Mouse (Mus musculus) erythroblast, embryonic 14.5 days (primary cell): ENCODE data around the gene Nradd. TPM values are rescaled to one million over a fixed set of nuclear protein-coding genes. Genes with fewer than 3 reads are reported as not detected.
A peak's percentile ranks its signal among the peaks of the same experiment; 100 is the strongest.

Source experiments
- H3K27me3 ChIP-seq: 2 replicates; pipeline ENCODE4 v1.6.1; 2012; ENCODE audit warnings: inconsistent platforms; ENCODE audit not compliant: control insufficient read depth
- H3K36me3 ChIP-seq: 2 replicates; pipeline ENCODE4 v1.6.1; 2012; ENCODE audit warnings: mild to moderate bottlenecking, inconsistent platforms; ENCODE audit not compliant: control insufficient read depth
- H3K4me1 ChIP-seq: 2 replicates; pipeline ENCODE4 v1.6.1; 2012; ENCODE audit warnings: inconsistent platforms; ENCODE audit not compliant: control insufficient read depth
- H3K4me3 ChIP-seq: replicated peaks from 2 replicates; pipeline ENCODE3; 2012; ENCODE audit warnings: moderate library complexity, mild to moderate bottlenecking, inconsistent platforms
- H3K9me3 ChIP-seq: 2 replicates; pipeline ENCODE4 v1.6.1; 2012; ENCODE audit warnings: low read length, inconsistent platforms, mixed read lengths; ENCODE audit not compliant: control insufficient read depth
- GATA1 ChIP-seq: IDR thresholded peaks from 2 replicates; pipeline ENCODE4 v1.6.1; 2012; ENCODE audit warnings: low read length, inconsistent platforms, mixed read lengths
- TAL1 ChIP-seq: IDR thresholded peaks from 3 replicates; pipeline ENCODE4 v1.6.1; 2012; ENCODE audit warnings: low read length, inconsistent platforms, mixed read lengths
- polyA plus RNA-seq: library from polyadenylated mRNA; stranded (reverse); fragments of >175 nt; gene quantifications from 2 replicates; pipeline ENCODE4 v1.2.3, GENCODE M21; 2012

The Nradd gene
- polyA plus RNA-seq, 1 experiment: 0.05 TPM

- H3K4me1 ChIP-seq: peaks cover 56% of the 10 kb centered on the region
Observed at GRCm38 (mm10) chr9:110653655-110654461, 29.6 kb upstream of the Nradd start, which contains the start of gene Nbeal2. Nbeal2 (minus strand) TSS chr9:110654161.

GRCm38 (mm10) chr9:110652963-110653654, 28.9 kb upstream of the Nradd start:
- Histone ChIP-seq H3K4me3 (peak overlapping the region; percentile 75), H3K36me3 (peaks cover 4% of the 10 kb centered on the region), H3K27me3 (peaks cover 37% of the 10 kb centered on the region), H3K4me1 (peaks cover 52% of the 10 kb centered on the region), H3K9me3 (no peaks in the 10 kb centered on the region)
- TF ChIP-seq TAL1: no peak
- TF ChIP-seq GATA1: no peak

More at GRCm38 (mm10) chr9:110653655-110654461, 29.6 kb upstream of the Nradd start, which contains the start of gene Nbeal2:
- Histone ChIP-seq H3K4me3 (peak within 1 kb of the TSS; percentile 75), H3K9me3 (no peaks in the 10 kb centered on the region), H3K27me3 (peaks cover 37% of the 10 kb centered on the region), H3K36me3 (peaks cover 4% of the 10 kb centered on the region)
- TF ChIP-seq GATA1 (no peak), TAL1 (no peak)

- Histone ChIP-seq H3K4me1 (peaks cover 42% of the 10 kb centered on the region), H3K36me3 (no peaks in the 10 kb centered on the region), H3K9me3 (no peaks in the 10 kb centered on the region), H3K27me3 (peaks cover 37% of the 10 kb centered on the region), H3K4me3 (no peak overlapping the region)
- TF ChIP-seq TAL1 (no peak), GATA1 (no peak)
Observed at GRCm38 (mm10) chr9:110651931-110652722, 27.9 kb upstream of the Nradd start.

- peaks cover 36% of the 10 kb centered on the region for H3K4me1 ChIP-seq
- no peak overlapping the region for H3K4me3 ChIP-seq
- no peaks in the 10 kb centered on the region for H3K9me3 ChIP-seq
- TF ChIP-seq TAL1: no peak
- TF ChIP-seq GATA1: no peak
- H3K36me3 ChIP-seq: no peaks in the 10 kb centered on the region
- H3K27me3 ChIP-seq: peaks cover 37% of the 10 kb centered on the region
Observed at GRCm38 (mm10) chr9:110649775-110650174, 25.5 kb upstream of the Nradd start.

- Histone ChIP-seq H3K4me3 (no peak overlapping the region), H3K4me1 (peaks cover 9% of the 10 kb centered on the region)
Observed at GRCm38 (mm10) chr9:110645219-110645618, 21.0 kb upstream of the Nradd start.

GRCm38 (mm10) chr9:110644295-110644694, 20.0 kb upstream of the Nradd start:
- Histone ChIP-seq H3K4me1 (peaks cover 9% of the 10 kb centered on the region), H3K9me3 (no peaks in the 10 kb centered on the region), H3K27me3 (no peaks in the 10 kb centered on the region; the same call in 1 of the 2 replicates), H3K4me3 (no peak overlapping the region), H3K36me3 (no peaks in the 10 kb centered on the region)
- TF ChIP-seq TAL1 (no peak), GATA1 (no peak)

More at GRCm38 (mm10) chr9:110645219-110645618, 21.0 kb upstream of the Nradd start:
- TF ChIP-seq GATA1: no peak
- no peak for TF ChIP-seq TAL1
- Histone ChIP-seq H3K9me3 (no peaks in the 10 kb centered on the region), H3K27me3 (peaks cover under 1% of the 10 kb centered on the region), H3K36me3 (no peaks in the 10 kb centered on the region)

GRCm38 (mm10) chr9:110643787-110644186, 19.5 kb upstream of the Nradd start:
- Histone ChIP-seq H3K9me3 (no peaks in the 10 kb centered on the region), H3K27me3 (no peaks in the 10 kb centered on the region; the same call in 1 of the 2 replicates), H3K4me3 (no peak overlapping the region), H3K36me3 (no peaks in the 10 kb centered on the region), H3K4me1 (peaks cover 9% of the 10 kb centered on the region)
- TF ChIP-seq TAL1: no peak
- no peak for TF ChIP-seq GATA1

- Histone ChIP-seq H3K4me3 (no peak overlapping the region), H3K27me3 (no peaks in the 10 kb centered on the region; the same call in 1 of the 2 replicates), H3K4me1 (peaks cover 9% of the 10 kb centered on the region), H3K36me3 (peaks cover 1% of the 10 kb centered on the region; the same call in 1 of the 2 replicates), H3K9me3 (no peaks in the 10 kb centered on the region)
- TF ChIP-seq GATA1 (no peak), TAL1 (no peak)
Observed at GRCm38 (mm10) chr9:110642812-110643524, 18.7 kb upstream of the Nradd start.
